Mouse (Mus musculus): ENCODE results near the gene Exosc6. TPM values are rescaled to one million over a fixed set of nuclear protein-coding genes. Genes with fewer than 3 reads are reported as not detected.
"Not testable (repeated sequence)": the region's sequence is repeated elsewhere in the genome, so short reads cannot be mapped to it uniquely, and the experiment has no call there.

Exosc6 gene
- total RNA-seq (2022) = not detected

DNA sequence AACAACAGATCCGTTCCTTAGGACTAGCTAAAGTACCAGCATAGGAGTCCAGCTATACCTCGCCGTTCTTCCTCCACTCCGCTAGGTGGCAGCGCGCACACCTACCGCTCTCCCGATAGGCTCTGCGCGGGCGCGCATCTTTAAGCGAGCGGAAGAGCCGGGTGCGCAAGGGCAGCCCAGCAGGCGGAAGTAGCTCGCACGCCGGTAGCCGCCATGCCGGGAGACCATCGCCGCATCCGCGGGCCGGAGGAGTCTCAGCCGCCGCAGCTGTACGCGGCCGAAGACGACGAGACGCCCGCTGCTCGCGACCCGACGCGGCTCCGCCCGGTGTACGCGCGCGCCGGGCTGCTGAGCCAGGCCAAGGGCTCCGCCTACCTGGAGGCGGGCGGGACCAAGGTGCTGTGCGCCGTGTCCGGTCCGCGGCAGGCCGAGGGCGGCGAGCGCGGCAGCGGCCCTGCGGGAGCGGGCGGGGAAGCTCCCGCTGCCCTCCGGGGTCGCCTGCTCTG is at the start of gene Exosc6:
Gene Exosc6, plus strand, starts transcription at position 182 of the 506 bp plus-strand sequence.
- peak; percentile 87 for DNase-seq (ENCODE audit: low spot score)

GRCm38 (mm10) chr8:111010230-111010991 is 45.7 kb upstream of the Exosc6 start:
- DNase-seq (ENCODE audit: low spot score) = not testable (repeated sequence)

GRCm38 (mm10) chr8:111026609-111027008 is 29.5 kb upstream of the Exosc6 start:
- DNase-seq (ENCODE audit: low spot score) = not testable (repeated sequence)

GRCm38 (mm10) chr8:111027391-111027937 is 28.7 kb upstream of the Exosc6 start:
- peak; percentile 77 for DNase-seq (ENCODE audit: low spot score)

- no peak for DNase-seq (ENCODE audit: low spot score)
Observed at GRCm38 (mm10) chr8:111029589-111029988, 26.6 kb upstream of the Exosc6 start.

- DNase-seq (ENCODE audit: low spot score) = no peak
Observed at GRCm38 (mm10) chr8:111030045-111030444, 26.1 kb upstream of the Exosc6 start.

- DNase-seq (ENCODE audit: low spot score) = no peak
Observed at GRCm38 (mm10) chr8:111031572-111031971, 24.6 kb upstream of the Exosc6 start, which contains the start of gene Ddx19b. Gene Ddx19b (minus strand): TSS chr8:111031751.

GRCm38 (mm10) chr8:111032916-111033315 is 23.2 kb upstream of the Exosc6 start, which contains the start of gene Aars:
Gene Aars (plus strand): TSS chr8:111033144.
- DNase-seq (ENCODE audit: low spot score) = no peak

GRCm38 (mm10) chr8:111033482-111034215 is 22.5 kb upstream of the Exosc6 start:
- peak; percentile 100 for DNase-seq (ENCODE audit: low spot score)

- no peak for DNase-seq (ENCODE audit: low spot score)
Observed at GRCm38 (mm10) chr8:111034276-111034675, 21.9 kb upstream of the Exosc6 start.

GRCm38 (mm10) chr8:111036591-111036990 is 19.5 kb upstream of the Exosc6 start:
- no peak for DNase-seq (ENCODE audit: low spot score)

DNA sequence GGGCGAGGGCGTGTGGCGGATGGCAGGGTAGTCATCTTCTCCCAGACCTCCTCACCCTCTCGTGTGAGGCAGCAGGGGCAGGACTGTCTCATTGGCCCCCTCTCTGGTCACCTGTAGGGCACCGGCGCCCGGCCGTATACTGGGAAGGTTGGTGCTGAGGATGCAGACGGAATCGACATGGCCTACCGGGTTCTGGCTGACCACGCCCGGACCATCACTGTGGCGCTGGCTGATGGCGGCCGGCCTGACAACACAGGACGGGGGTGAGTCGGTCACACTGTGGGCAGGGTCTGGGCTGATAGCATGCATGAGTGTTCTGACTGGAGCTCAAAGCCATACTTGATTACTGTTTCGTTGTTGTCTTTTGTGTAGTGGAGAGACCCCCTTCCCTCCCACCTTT is 13.6 kb upstream of the Exosc6 start:
- no peak for DNase-seq (ENCODE audit: low spot score)

GRCm38 (mm10) chr8:111044003-111044734 is 12.0 kb upstream of the Exosc6 start:
- no peak for DNase-seq (ENCODE audit: low spot score)

GRCm38 (mm10) chr8:111048694-111049093 is 7.4 kb upstream of the Exosc6 start:
- no peak for DNase-seq (ENCODE audit: low spot score)

DNA sequence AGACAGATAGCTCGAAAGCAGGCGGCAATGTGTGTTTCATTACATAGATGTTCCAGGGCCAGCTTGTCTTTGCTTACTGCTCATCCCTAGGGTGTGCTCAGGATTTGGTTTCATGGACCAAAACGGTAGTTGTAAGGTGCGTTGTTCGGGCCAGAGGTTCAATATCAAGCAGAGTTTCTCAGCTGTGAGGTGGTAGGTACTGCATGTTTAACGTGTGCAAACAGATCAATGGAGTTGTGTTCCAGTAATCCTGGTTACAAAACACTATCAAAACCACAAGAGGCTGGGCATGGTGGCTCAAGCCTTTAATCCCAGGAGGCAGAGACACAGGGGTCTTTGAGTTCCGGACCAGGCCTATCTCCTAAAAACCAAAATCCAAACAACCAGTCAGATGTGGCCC is 7.0 kb upstream of the Exosc6 start:
- DNase-seq (ENCODE audit: low spot score) = no peak

GRCm38 (mm10) chr8:111053827-111054518 is 2.2 kb upstream of the Exosc6 start:
- no peak for DNase-seq (ENCODE audit: low spot score)

DNA sequence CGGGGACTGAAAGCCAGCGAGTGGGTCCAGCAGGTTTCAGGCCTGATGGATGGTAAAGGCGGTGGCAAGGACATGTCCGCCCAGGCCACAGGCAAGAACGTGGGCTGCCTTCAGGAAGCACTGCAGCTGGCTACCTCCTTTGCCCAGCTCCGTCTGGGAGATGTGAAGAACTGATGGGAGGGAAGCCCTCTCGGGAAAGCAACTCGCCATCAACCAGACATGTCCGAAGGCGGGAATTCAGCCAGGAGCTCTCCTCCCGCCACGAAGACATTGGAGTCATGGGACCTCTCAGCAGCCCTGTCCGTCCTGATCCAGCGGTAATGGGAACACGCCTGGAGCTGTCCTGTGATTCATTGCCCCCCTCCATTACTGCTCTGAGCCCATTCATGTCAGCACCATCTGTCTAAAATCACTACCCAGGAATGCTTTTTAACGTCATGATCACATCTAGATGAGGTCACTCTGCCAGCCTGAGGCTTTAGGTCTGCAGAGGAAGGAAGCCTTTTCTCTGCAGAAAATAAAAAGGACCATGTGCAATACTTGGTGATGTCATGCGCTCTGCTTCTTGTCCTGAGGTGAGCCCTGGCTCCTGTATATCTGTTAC is 1.0 kb upstream of the Exosc6 start:
- DNase-seq (ENCODE audit: low spot score) = no peak

DNA sequence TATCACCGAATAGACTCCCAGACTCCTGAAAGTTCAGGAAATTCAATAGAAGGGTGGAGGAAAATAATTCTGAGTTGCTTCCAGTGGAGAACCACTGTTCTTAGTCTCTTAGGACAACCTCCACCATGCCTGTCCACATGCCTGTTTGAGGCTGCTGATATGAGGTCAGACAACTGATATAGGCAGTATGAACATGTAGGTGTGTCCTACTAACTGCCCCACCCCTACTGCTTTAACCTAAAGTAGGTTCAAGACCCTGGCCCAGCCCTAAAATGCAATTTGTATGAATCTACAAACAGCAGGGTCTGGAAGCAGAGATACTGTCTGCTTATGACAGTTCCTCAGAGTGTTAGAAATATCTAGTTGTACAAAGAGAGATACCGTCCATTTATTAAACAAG is 478 bp upstream of the Exosc6 start:
- DNase-seq (ENCODE audit: low spot score) = no peak

DNA sequence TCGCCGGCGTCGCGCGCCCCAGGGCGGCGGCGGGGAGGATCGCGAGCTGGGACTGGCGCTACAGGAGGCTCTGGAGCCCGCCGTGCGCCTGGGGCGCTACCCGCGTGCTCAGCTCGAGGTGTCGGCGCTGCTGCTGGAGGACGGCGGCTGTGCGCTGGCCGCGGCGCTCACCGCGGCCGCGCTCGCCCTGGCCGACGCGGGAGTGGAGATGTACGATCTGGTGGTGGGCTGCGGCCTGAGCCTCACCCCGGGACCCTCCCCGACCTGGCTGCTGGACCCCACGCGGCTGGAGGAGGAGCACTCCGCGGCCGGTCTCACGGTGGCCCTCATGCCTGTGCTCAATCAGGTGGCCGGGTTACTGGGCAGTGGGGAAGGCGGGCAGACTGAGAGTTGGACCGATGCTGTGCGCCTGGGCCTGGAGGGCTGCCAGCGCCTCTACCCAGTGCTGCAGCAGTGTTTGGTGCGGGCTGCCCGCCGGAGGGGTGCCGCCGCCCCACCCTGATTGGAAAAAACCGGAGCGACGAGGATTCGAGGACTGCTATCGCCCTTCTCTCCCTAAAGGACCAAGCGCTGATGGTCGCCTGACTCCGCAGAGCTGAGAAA is 653 bp downstream of the Exosc6 start:
- DNase-seq (ENCODE audit: low spot score) = no peak

DNA sequence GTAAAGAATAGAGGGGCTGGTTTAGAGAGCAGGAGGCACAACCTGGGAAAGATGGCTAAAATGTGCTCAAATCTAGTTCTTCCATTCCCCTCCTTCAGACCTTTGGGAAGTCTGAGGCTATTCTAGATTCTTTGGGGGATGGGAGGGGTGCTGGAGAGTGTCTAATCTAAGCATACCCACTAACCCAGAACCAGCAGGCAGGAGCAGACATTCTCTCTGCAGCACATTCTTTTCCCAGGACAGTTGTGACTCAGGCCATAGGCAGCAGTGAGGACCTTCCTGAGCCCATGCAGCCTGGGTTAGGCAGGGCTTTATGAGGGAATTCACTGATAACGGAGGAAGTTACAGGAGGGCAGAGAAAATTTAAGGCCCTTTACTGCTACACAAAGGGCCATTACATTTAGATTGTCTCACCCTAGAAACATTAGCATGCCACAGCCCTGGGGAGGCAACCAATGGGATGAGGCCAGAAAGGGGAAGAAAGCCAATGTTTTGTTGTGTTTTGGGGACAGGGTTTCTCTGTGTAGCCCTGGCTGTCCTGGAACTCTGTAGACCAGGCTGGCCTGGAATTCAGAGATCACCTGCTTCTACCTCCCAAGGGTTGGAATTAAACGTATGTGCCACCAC is 2.9 kb downstream of the Exosc6 start:
- no peak for DNase-seq (ENCODE audit: low spot score)
